Mouse (Mus musculus): Measurements from ENCODE around the gene Kif17.

Kif17 gene

DNA sequence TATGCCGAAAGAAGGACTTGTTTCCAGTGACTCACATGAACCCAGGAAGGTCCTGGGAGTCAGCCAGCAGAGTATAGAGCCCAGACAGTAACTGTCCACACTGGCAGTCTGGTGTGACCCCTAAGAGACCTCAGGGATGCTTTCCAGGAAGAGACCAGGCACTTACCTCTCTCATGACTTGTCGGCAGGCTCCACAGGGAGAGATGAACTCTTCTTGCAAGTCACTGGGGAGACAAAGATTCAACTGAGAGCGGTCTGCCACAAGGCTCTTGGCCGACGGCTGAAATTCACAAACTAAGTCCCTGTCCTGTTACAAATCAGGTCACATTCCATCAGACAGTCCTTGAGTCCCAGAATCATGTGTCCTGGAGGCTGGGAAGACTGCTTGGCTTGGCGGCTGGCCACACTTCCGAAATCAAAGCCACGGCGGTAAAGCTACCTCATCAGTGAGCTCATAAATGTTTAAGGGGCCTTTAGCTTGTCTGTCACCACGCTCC lies 93.2 kb downstream of the Kif17 start:
- DNase-seq: no peak

DNA sequence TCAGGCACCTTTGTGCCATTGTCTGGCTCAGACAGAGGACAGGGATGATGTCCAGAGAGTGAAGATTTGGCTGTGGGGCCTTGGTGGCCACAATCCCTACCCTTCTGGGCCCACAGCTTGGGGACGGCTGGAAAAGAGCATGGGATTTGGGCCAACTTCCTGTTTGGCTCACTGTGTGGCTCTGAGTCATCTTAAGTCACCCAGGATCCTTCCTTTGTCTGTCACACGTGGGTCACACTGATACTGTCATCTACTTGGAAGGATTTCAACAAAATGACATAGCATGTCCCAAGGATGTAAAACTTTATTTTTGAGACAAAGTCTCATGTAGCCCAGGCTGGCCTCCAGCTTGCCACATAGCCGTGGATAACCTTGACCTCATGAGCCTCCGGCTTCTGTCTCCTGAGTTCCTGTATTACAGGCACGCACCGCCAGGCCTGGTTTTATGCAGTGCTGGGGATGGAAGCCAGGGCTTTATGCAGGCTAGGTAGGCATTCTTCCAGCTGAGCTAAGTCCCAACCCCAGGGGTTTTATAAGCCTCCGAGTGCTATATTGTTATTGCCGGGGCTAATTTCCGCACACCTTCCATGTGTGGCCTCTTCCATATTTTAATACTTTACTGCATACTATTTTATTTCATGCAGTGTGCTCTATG lies 94.8 kb downstream of the Kif17 start:
- no peak for DNase-seq

- no peak for DNase-seq
Measured at GRCm38 (mm10) chr4:138347280-138347679, 97.0 kb downstream of the Kif17 start.

DNA sequence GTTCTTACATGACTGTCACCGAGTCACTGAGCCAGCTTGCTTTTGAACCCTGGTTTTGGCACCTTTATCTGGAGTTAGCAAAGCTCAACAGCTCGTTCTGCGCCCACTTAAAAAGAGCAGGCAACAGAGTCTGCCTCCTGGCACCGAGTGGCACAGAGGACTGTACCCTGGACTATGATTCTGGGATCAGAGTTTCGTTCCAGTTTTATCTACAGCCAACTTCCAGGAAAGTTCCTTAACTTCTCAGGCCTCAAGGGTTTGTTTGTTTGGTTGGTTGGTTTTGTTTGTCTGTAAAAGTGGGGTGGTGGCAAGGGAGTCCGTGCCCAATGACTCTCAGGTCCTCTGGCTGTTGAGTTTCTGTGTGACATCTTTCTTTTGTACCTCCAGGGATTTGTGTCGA lies 98.5 kb downstream of the Kif17 start:
- no peak for DNase-seq

Measured in thymus, adult 18-20 months (tissue).